In the genomic region with DNA sequence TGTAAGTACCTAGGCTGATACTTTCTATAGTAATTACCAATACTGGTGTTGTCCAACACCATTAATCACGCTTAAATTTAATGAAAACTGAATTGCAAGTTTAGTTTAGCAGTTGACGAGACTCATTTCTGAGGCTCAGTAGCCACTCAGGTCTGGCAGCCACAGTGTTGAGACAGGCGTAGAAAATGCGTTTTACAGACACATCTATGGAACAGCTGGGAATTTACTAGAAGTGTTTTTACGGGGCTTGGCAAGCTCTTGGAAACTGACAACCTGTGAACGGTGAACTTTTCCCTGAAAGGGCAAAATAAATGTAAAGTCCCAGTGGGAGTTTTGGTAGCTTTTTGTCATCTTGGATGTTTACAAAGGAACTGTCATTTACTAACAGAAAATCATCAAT, we compare ENCODE assay signal across 23 mouse cellular contexts.
"Had no signal": no experiment of that assay in that cellular context is flagged by ENCODE, and none has a peak within 500 bp of the region (broad histone marks: within the 10 kb centered on the region; RNA-seq: fewer than 3 reads in every experiment).

No protein-coding gene starts in this region.

- ATAC-seq: liver, postnatal 0 days; lung, postnatal 0 days; midbrain, embryonic 15.5 days had no signal

- H3K9me3 ChIP-seq: limb, embryonic 15.5 days; midbrain, embryonic 12.5 days; midbrain, embryonic 15.5 days; neural tube, embryonic 12.5 days; neural tube, embryonic 15.5 days had no signal

- H3K27me3 ChIP-seq: limb, embryonic 15.5 days; midbrain, embryonic 12.5 days; midbrain, embryonic 15.5 days; neural tube, embryonic 12.5 days; neural tube, embryonic 15.5 days had no signal

- H3K4me3 ChIP-seq: layer of hippocampus, adult 2 months; left cerebral cortex, adult 2 months; limb, embryonic 15.5 days; midbrain, embryonic 12.5 days; midbrain, embryonic 15.5 days; neural tube, embryonic 12.5 days; neural tube, embryonic 15.5 days had no signal

- DNase-seq: kidney, postnatal 25 days; layer of hippocampus, adult 9-11 months; liver, postnatal 0 days; lung, embryonic 14.5 days; right cerebral cortex, adult 18-20 months; right cerebral cortex, postnatal 14 days; right cerebral cortex, postnatal 4 days; thymus, adult 2 months; thymus, postnatal 14 days; thymus, postnatal 4 days had no signal

- H3K36me3 ChIP-seq: limb, embryonic 15.5 days; midbrain, embryonic 12.5 days; midbrain, embryonic 15.5 days; neural tube, embryonic 12.5 days; neural tube, embryonic 15.5 days had no signal

- H3K9ac ChIP-seq: limb, embryonic 15.5 days; liver, embryonic 14.5 days; liver, postnatal 0 days; lung, embryonic 14.5 days; midbrain, embryonic 12.5 days; midbrain, embryonic 15.5 days; neural tube, embryonic 12.5 days; neural tube, embryonic 15.5 days had no signal

- H3K4me2 ChIP-seq: limb, embryonic 15.5 days; liver, embryonic 11.5 days; lung, embryonic 14.5 days; midbrain, embryonic 12.5 days; midbrain, embryonic 15.5 days; neural tube, embryonic 12.5 days; neural tube, embryonic 15.5 days had no signal

- H3K4me1 ChIP-seq: midbrain, embryonic 12.5 days; midbrain, embryonic 15.5 days; neural tube, embryonic 12.5 days; neural tube, embryonic 15.5 days had no signal

- H3K27ac ChIP-seq: kidney, postnatal 0 days; layer of hippocampus, adult 2 months; left cerebral cortex, adult 2 months; limb, embryonic 15.5 days; liver, embryonic 14.5 days; macrophage; midbrain, embryonic 12.5 days; midbrain, embryonic 15.5 days; neural tube, embryonic 12.5 days; neural tube, embryonic 15.5 days; stomach, postnatal 0 days had no signal
